Mouse (Mus musculus): ENCODE results near the gene Ttc19.
"Not testable (repeated sequence)": the region's sequence is repeated elsewhere in the genome, so short reads cannot be mapped to it uniquely, and the experiment has no call there.

Ttc19 gene

DNA sequence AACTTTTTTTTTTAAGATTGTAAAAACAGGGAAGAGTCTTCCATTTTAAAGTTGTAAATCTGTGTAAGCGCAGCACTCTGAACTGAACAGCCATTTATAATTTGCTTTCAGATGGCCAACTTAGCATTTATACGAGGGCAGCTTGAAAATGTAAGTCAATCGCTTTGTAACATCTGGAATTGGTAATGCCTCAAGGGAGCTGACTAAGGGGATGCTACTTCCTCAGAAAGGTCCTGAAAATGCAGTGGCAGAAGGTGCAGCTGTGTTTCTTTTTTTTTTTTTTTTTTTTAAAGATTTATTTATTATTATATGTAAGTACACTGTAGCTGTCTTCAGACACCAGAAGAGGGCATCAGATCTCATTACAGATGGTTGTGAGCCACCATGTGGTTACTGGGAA, 2.7 kb downstream of the Ttc19 start:
- DNase-seq (ENCODE audit: low spot score in 2 of 2), result not testable (repeated sequence)

DNA sequence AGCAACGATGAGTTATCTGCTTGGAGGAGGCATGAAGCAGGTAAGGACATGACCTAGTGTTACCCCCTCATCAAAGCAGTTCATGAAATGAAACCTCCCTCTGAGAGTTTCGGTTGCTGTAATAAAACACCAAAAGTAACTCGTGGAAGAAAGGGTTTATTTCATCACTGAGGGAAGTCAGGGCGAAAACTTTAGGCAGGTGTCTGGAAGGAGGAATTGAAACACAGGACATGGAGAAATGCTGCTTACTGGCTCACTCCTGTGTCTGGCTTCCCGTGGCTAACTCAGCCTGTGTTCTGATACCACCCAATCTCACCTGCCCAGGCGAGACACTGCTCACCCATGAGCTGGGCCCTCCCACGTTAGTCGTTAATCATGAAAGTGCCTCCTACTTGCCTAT, 3.7 kb downstream of the Ttc19 start:
- no peak for DNase-seq (ENCODE audit: low spot score in 2 of 2)

DNA sequence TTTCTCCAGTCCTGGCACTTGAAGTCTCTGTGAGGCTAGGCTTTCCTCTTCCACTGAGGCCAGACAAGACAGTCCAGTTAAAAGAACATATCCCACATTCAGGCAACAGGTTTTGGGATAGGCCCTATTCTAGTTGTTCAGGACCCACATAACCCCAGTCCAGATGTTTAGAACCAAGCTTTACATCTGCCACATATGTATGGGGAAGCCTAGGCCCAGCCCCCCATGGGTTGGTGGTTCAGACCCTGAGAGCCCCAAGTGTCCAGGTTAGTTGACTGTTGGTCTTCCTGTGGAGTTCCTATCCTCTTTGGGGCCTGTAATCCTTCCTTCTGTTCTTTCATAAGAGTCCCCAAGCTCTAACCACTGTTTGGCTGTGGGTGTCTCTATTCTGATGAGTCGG, 6.4 kb downstream of the Ttc19 start:
- no peak for DNase-seq (ENCODE audit: low spot score in 2 of 2)

DNA sequence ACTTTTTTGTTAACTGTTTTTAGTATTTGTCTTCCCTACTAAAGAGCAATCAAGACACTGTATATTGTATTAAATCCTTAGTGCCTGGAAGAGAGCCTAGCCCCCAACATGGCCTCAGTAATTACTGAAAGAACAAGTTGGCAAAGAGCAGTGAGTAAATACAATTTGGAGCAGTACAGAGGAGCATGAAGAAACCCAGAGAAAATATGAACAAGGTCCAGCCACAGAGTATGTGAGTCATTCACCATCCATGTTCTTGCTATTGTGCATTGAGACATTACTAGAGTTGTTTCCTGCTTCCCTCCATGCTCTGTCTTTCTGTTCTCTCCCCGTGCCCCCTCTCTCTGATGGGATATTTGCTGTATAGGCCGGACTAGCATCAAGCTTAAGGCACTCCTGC, 12.8 kb downstream of the Ttc19 start:
- DNase-seq (ENCODE audit: low spot score in 2 of 2), result no peak

DNA sequence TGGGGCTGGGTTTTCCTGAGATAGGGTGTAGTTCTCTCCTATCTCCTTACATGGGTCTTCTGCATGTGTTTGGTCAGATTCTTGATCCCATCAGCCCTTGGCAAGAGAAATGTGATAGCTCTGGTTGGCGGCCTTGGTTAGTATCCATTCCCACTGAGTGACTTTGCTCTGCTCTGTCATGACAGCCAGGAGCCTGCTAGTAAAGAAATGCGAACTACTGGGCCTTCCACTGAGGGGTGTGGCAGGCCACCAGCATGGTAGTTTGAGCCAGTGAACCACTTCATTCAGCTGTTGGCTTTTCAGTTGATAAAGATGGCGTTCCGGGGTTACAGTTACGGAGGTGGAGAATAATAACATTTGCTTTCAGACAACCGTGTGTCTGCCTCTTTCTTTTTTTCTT, 17.6 kb downstream of the Ttc19 start:
- DNase-seq (ENCODE audit: low spot score in 2 of 2), result no peak

- no peak for DNase-seq (ENCODE audit: low spot score in 2 of 2)
These were observed 24.6 kb downstream of the Ttc19 start for GRCm38 (mm10) chr11:62305866-62306265.

DNA sequence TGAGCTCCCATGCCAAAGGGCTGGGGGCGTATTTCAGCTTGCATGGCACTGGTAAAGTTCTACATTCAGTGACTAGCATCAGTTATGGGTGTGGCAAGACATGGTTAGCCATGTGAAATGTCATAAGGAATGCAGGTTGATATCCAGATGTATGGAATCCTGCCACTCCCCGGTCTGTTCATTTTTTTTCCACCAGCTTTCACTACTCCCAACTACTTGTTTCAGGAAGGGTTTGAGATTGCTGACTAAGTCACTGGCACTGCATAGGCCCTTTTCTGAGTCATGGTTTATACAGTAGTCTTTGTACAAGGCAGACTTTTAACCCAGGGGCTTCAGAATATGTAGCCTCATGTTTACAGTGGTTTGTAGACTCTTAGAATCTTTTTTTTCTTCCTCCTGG, 28.0 kb downstream of the Ttc19 start:
- DNase-seq (ENCODE audit: low spot score in 2 of 2), result no peak

DNA sequence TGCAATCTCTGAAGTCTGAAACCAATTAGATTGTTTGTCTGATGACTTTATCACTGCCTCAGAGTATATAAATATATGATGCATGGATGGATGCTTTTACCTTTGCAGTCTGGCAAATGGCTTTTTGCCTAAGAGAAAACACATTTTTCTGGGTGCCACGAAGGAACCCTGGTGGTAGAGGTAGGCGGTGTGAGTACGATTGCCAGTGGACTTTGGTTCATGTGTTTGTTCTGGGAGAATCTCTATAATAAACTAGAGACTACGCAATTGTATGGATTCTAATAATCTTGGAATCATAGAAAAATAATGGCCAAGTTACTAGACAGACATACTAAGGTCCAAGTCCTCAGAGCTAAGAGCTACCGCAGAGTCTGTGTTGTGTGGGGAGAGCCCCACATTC, 33.7 kb downstream of the Ttc19 start:
- DNase-seq (ENCODE audit: low spot score in 2 of 2), result no peak

- DNase-seq (ENCODE audit: low spot score in 2 of 2), result no peak
These were observed 36.5 kb downstream of the Ttc19 start for GRCm38 (mm10) chr11:62317746-62318145.

DNA sequence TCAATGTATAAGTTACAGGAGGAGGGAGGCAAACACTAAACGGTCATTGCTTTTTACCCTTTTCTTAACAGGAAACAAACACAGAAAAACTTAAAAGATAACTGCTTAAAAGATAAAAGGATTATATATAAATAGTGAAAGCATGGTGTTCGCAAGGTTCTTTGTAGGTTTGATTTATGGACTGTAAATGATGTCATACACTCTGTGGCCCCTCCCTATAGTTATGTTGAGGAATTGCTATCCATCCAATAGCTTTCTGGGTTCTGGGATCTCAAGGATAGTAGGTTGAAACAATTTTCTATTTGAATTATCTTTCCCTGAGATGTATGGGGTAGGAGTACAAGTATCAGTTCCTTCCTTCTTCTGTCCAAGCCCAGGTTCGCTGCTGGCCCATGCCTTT, 38.8 kb downstream of the Ttc19 start:
- DNase-seq (ENCODE audit: low spot score in 2 of 2), result no peak

GRCm38 (mm10) chr11:62323659-62324058, 42.4 kb downstream of the Ttc19 start:
- no peak for DNase-seq (ENCODE audit: low spot score in 2 of 2)

DNA sequence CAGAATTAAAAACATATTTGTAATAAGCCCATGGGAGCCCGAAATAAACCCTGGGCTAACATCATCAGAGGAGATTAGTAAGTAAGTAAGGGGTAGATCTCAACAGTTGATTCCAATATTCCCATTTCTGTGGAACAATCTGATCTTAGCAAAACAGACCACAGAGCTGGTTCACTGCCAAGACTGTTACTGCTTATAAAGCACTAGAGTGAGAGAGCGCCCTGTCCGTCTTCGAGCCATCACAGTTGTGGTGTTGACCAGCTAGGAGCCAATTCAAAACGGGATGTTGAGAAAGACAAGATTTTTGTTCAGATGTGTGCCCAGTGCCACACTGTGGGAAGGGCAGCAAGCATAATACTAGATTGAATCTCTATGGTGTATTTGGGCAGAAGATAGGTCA, 49.9 kb downstream of the Ttc19 start:
- no peak for DNase-seq (ENCODE audit: low spot score in 2 of 2)

- no peak for DNase-seq (ENCODE audit: low spot score in 2 of 2)
These were observed 51.0 kb downstream of the Ttc19 start for GRCm38 (mm10) chr11:62332228-62332627.

GRCm38 (mm10) chr11:62343002-62343401, 61.7 kb downstream of the Ttc19 start:
- no peak for DNase-seq (ENCODE audit: low spot score in 2 of 2)

DNA sequence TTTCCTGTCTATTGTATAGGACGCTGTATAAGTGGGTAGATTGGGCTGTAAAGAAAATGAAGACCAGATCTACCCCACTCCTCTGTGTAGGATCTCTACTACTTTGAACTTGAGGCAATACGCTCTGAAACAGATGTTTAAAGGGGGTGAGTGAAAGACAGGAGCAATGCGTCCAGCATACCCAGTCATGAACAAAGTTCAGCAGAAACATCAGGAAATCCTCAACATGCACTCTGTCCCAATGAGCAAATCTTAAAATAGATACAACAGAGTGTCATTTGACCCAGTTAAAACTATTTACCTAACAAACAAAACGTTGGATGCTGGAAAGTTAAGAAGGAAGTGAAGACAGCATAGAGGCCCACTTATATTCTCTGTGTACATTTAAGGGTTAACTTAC, 70.7 kb downstream of the Ttc19 start:
- no peak for DNase-seq (ENCODE audit: low spot score in 2 of 2)

GRCm38 (mm10) chr11:62355216-62355615, 73.9 kb downstream of the Ttc19 start:
- no peak for DNase-seq (ENCODE audit: low spot score in 2 of 2)

DNA sequence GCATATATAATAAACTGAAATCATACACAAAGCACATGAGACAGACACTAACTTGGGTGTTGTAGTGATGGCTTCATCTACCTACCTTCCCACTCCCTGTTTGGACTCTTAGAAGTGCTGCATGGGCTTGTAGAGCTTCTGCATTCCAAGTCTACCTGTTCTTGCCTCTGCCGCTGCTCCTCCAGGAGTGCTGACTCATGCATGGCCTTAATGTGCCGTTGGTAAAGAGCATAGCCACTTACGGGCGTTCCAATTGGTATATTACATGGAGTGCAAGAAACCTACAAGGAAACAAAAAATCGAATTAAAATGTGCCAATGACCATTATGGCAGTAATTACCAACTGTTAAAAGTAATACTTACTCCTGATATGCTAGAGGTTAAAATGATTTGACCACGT, 85.6 kb downstream of the Ttc19 start:
- no peak for DNase-seq (ENCODE audit: low spot score in 2 of 2)

- DNase-seq (ENCODE audit: low spot score in 2 of 2), result no peak
These were observed 88.7 kb downstream of the Ttc19 start for GRCm38 (mm10) chr11:62369924-62370323.

GRCm38 (mm10) chr11:62371776-62372175, 90.5 kb downstream of the Ttc19 start:
- DNase-seq (ENCODE audit: low spot score in 2 of 2), result no peak

GRCm38 (mm10) chr11:62377202-62377851, 96.1 kb downstream of the Ttc19 start:
- DNase-seq (ENCODE audit: low spot score in 2 of 2), result not testable (repeated sequence)

Measured in urinary bladder, adult 18-20 months (tissue).